Mouse (Mus musculus): Measurements from ENCODE around the gene Pcnx3. TPM values are rescaled to one million over a fixed set of nuclear protein-coding genes. Genes with fewer than 3 reads are reported as not detected.

The Pcnx3 gene
- total and polyA plus RNA-seq, 2 experiments from 2014 or later, result 17.2 to 97.0 TPM

GRCm38 (mm10) chr19:5637069-5638047 is 51.4 kb downstream of the Pcnx3 start, which contains the start of gene Rela:
Gene Rela, plus strand, starts transcription at chr19:5637483.
- peak within 1 kb of the TSS; percentile 83 for H3K4me2 ChIP-seq (ENCODE audit: low read depth, low read length)
- under 1% methylated on average over 78 of the region's 109 CpGs for WGBS
- no peaks in the 10 kb centered on the region for H3K27me3 ChIP-seq (ENCODE audit: insufficient read depth, low read length)
- no peaks in the 10 kb centered on the region for H3K9me3 ChIP-seq (ENCODE audit: low read length)
- ATAC-seq, result peak; percentile 91
- H3K36me3 ChIP-seq (ENCODE audit: insufficient read depth, low read length), result peaks cover 31% of the 10 kb centered on the region
- H3K9ac ChIP-seq (replicated peaks; ENCODE audit: low read length), result peak within 1 kb of the TSS; percentile 88
- peaks cover 18% of the 10 kb centered on the region for H3K4me1 ChIP-seq (ENCODE audit: insufficient read depth, low read length)
- TF ChIP-seq CTCF (IDR thresholded peaks at IDR 0.05; ENCODE audit: low read depth), result no peak
- DNase-seq (ENCODE audit: low spot score), result peak; percentile 93
- H3K27ac ChIP-seq, result peak within 1 kb of the TSS; percentile 93
- H3K4me3 ChIP-seq (ENCODE audit: low read length), result peak within 1 kb of the TSS; percentile 77

GRCm38 (mm10) chr19:5636571-5637041 is 52.1 kb downstream of the Pcnx3 start:
- peaks cover 28% of the 10 kb centered on the region for H3K36me3 ChIP-seq (ENCODE audit: insufficient read depth, low read length)
- peak overlapping the region; percentile 88 for H3K9ac ChIP-seq (replicated peaks; ENCODE audit: low read length)
- TF ChIP-seq CTCF (IDR thresholded peaks at IDR 0.05; ENCODE audit: low read depth), result no peak
- H3K4me1 ChIP-seq (ENCODE audit: insufficient read depth, low read length), result peaks cover 18% of the 10 kb centered on the region
- WGBS, result 34% methylated on average over 12 of the region's 12 CpGs
- H3K9me3 ChIP-seq (ENCODE audit: low read length), result no peaks in the 10 kb centered on the region
- no peak for DNase-seq (ENCODE audit: low spot score)
- peak overlapping the region; percentile 93 for H3K27ac ChIP-seq
- no peak for ATAC-seq
- peak overlapping the region; percentile 83 for H3K4me2 ChIP-seq (ENCODE audit: low read depth, low read length)
- no peaks in the 10 kb centered on the region for H3K27me3 ChIP-seq (ENCODE audit: insufficient read depth, low read length)
- H3K4me3 ChIP-seq (ENCODE audit: low read length), result peak overlapping the region; percentile 77

DNA sequence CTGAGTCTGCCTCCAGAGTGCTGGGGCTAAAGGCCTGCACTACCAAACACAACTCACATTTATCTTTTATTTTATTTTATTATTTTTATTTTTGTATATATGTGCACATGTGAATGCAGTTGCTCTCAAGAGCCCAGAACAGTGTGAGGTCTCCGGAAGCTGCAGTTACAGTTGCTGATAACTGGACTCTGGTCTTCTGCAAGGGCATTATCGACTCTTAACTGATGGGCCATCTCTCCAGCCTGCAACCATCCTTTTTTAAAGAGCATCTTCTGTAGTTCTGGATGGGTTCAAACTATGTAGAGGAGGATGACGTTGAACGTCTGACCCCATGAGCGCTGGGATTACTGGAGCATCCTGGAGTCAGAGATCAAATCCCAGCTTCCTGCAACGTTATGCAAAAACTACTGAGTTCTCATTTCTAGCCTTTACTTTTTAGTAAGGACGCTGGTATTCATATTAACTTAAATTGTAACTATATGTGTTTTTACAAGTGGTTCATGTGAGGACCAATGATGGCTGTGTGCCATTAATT is 52.6 kb downstream of the Pcnx3 start:
- H3K36me3 ChIP-seq (ENCODE audit: insufficient read depth, low read length), result peaks cover 23% of the 10 kb centered on the region
- no peak for TF ChIP-seq CTCF (IDR thresholded peaks at IDR 0.05; ENCODE audit: low read depth)
- peaks cover 18% of the 10 kb centered on the region for H3K4me1 ChIP-seq (ENCODE audit: insufficient read depth, low read length)
- H3K27me3 ChIP-seq (ENCODE audit: insufficient read depth, low read length), result no peaks in the 10 kb centered on the region
- 79% methylated on average over 7 of the region's 7 CpGs for WGBS
- H3K4me3 ChIP-seq (ENCODE audit: low read length), result no peak overlapping the region
- peak overlapping the region; percentile 83 for H3K4me2 ChIP-seq (ENCODE audit: low read depth, low read length)
- H3K9me3 ChIP-seq (ENCODE audit: low read length), result no peaks in the 10 kb centered on the region
- no peak for ATAC-seq
- H3K27ac ChIP-seq, result peak overlapping the region; percentile 93; the same call in 1 of the 2 replicates
- H3K9ac ChIP-seq (replicated peaks; ENCODE audit: low read length), result no peak overlapping the region
- DNase-seq (ENCODE audit: low spot score), result no peak

- DNase-seq (ENCODE audit: low spot score) (no peak), ATAC-seq (no peak)
- WGBS, result 78% methylated on average over 9 of the region's 9 CpGs
- Histone ChIP-seq H3K9ac (replicated peaks; ENCODE audit: low read length) (no peak overlapping the region), H3K36me3 (ENCODE audit: insufficient read depth, low read length) (no peaks in the 10 kb centered on the region), H3K27ac (no peak overlapping the region), H3K4me2 (ENCODE audit: low read depth, low read length) (no peak overlapping the region), H3K4me3 (ENCODE audit: low read length) (no peak overlapping the region), H3K9me3 (ENCODE audit: low read length) (no peaks in the 10 kb centered on the region), H3K27me3 (ENCODE audit: insufficient read depth, low read length) (no peaks in the 10 kb centered on the region), H3K4me1 (ENCODE audit: insufficient read depth, low read length) (peaks cover 9% of the 10 kb centered on the region)
- no peak for TF ChIP-seq CTCF (IDR thresholded peaks at IDR 0.05; ENCODE audit: low read depth)
Observed at GRCm38 (mm10) chr19:5632120-5632519, 56.6 kb downstream of the Pcnx3 start.

DNA sequence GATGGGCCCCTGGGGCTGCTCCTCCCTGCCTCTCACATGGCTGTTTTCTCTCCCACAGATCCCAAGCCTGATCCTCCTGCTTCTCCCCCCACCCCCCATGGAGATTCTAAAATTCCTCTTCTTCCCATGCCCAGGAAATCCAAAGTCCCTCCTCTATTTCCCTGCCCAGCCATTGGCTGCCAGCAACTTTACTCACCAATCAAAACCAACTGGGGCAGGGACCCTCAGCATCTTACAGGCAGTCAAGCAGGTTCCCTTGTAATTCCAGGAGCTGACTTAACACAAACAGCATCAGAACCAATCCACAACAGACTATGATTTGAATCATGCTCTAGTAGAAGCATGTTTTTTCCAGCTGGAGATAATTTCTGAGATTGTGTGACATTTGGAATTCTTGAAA is 58.8 kb downstream of the Pcnx3 start:
- DNase-seq (ENCODE audit: low spot score) (no peak), ATAC-seq (no peak)
- H3K27me3 ChIP-seq (ENCODE audit: insufficient read depth, low read length), result no peaks in the 10 kb centered on the region
- no peak for TF ChIP-seq CTCF (IDR thresholded peaks at IDR 0.05; ENCODE audit: low read depth)
- H3K4me3 ChIP-seq (ENCODE audit: low read length), result no peak overlapping the region
- no peaks in the 10 kb centered on the region for H3K36me3 ChIP-seq (ENCODE audit: insufficient read depth, low read length)
- H3K9ac ChIP-seq (replicated peaks; ENCODE audit: low read length), result no peak overlapping the region
- no peaks in the 10 kb centered on the region for H3K9me3 ChIP-seq (ENCODE audit: low read length)
- no peak overlapping the region for H3K27ac ChIP-seq
- no peaks in the 10 kb centered on the region for H3K4me1 ChIP-seq (ENCODE audit: insufficient read depth, low read length)
- H3K4me2 ChIP-seq (ENCODE audit: low read depth, low read length), result no peak overlapping the region

DNA sequence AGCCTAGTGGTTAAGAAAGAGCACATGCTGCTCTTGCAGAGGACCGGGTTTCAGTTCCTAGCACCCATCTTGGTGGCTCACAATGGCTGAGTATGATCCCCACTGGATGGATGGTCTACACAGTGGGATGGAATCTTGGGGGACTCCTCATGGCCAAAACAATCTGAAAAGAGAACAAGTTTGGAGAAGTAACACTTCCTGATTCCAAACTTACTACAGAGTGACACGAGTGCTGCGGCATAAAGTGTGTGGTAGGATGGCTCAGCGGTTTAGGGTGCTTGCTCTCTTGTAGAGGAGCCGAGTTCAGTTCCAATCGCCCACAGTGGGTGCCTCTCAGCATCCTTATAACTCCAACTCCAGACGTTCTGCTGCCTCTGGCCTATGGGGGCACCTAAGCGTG is 63.4 kb downstream of the Pcnx3 start:
- WGBS, result 88% methylated on average over 8 of the region's 8 CpGs
- Histone ChIP-seq H3K9me3 (ENCODE audit: low read length) (no peaks in the 10 kb centered on the region), H3K4me1 (ENCODE audit: insufficient read depth, low read length) (no peaks in the 10 kb centered on the region), H3K36me3 (ENCODE audit: insufficient read depth, low read length) (no peaks in the 10 kb centered on the region), H3K9ac (replicated peaks; ENCODE audit: low read length) (no peak overlapping the region), H3K4me3 (ENCODE audit: low read length) (no peak overlapping the region), H3K4me2 (ENCODE audit: low read depth, low read length) (no peak overlapping the region), H3K27me3 (ENCODE audit: insufficient read depth, low read length) (no peaks in the 10 kb centered on the region), H3K27ac (no peak overlapping the region)
- no peak for TF ChIP-seq CTCF (IDR thresholded peaks at IDR 0.05; ENCODE audit: low read depth)
- ATAC-seq (no peak), DNase-seq (ENCODE audit: low spot score) (no peak)
